Mouse (Mus musculus) liver, embryonic 13.5 days (tissue): Measurements from ENCODE around the gene Cfap69. TPM values are rescaled to one million over a fixed set of nuclear protein-coding genes. Genes with fewer than 3 reads are reported as not detected.

ENCODE experiments used
- ATAC-seq: fragments of 200-750 bp; cut with Nextera tagmentation; 2 replicates; pipeline ENCODE4 v1.8.0; 2017; ENCODE audit warnings: low read depth, mild to moderate bottlenecking, moderate number of reproducible peaks, moderate library complexity
- DNase-seq: peaks from one replicate; pipeline ENCODE4 v3.0.0; 2022
- H3K27ac ChIP-seq: fragments of 300-500 bp; sonication (generic); 2 replicates; pipeline ENCODE4 v1.5.1; 2015; ENCODE audit warnings: moderate library complexity, mild to moderate bottlenecking, inconsistent platforms
- H3K27me3 ChIP-seq: fragments of 300-500 bp; sonication (generic); 2 replicates; pipeline ENCODE4 v1.6.1; 2015; ENCODE audit warnings: mild to moderate bottlenecking, inconsistent platforms
- H3K36me3 ChIP-seq: fragments of 300-500 bp; sonication (generic); 2 replicates; pipeline ENCODE4 v1.6.1; 2015; ENCODE audit warnings: mild to moderate bottlenecking, inconsistent platforms
- H3K4me1 ChIP-seq: fragments of 300-500 bp; sonication (generic); replicated peaks from 2 replicates; pipeline ENCODE4 v1.6.1; 2015; ENCODE audit warnings: inconsistent platforms
- H3K4me2 ChIP-seq: fragments of 300-500 bp; sonication (generic); 2 replicates; pipeline ENCODE4 v1.6.1; 2015; ENCODE audit warnings: inconsistent platforms, mild to moderate bottlenecking, moderate library complexity
- H3K4me3 ChIP-seq: fragments of 300-500 bp; sonication (generic); replicated peaks from 2 replicates; pipeline ENCODE4 v1.5.1; 2015; ENCODE audit warnings: mild to moderate bottlenecking, inconsistent platforms
- H3K9ac ChIP-seq: fragments of 300-500 bp; sonication (generic); 2 replicates; pipeline ENCODE4 v1.6.1; 2015; ENCODE audit warnings: mild to moderate bottlenecking, inconsistent platforms
- H3K9me3 ChIP-seq: fragments of 300-500 bp; sonication (generic); replicated peaks from 2 replicates; pipeline ENCODE4 v1.6.1; 2016; ENCODE audit warnings: inconsistent platforms
- WGBS: fragments of 180-500 bp; shearing (Covaris S2); methylation state at CpG from one replicate; pipeline ENCODE4 v1.1.7; 2015; ENCODE audit not compliant: insufficient replicate concordance; 5-methylcytosine and 5-hydroxymethylcytosine counted together
- polyA plus RNA-seq: library from polyadenylated mRNA; unstranded; fragments of >200 nt; fragmentation: Nextera tagmentation; extraction: Ambion mirVana; gene quantifications from 2 replicates; pipeline ENCODE4 v1.2.1, GENCODE M21; 2015

Cfap69 gene
- polyA plus RNA-seq, result 0.21 and 0.53 TPM in 2 replicates

DNA sequence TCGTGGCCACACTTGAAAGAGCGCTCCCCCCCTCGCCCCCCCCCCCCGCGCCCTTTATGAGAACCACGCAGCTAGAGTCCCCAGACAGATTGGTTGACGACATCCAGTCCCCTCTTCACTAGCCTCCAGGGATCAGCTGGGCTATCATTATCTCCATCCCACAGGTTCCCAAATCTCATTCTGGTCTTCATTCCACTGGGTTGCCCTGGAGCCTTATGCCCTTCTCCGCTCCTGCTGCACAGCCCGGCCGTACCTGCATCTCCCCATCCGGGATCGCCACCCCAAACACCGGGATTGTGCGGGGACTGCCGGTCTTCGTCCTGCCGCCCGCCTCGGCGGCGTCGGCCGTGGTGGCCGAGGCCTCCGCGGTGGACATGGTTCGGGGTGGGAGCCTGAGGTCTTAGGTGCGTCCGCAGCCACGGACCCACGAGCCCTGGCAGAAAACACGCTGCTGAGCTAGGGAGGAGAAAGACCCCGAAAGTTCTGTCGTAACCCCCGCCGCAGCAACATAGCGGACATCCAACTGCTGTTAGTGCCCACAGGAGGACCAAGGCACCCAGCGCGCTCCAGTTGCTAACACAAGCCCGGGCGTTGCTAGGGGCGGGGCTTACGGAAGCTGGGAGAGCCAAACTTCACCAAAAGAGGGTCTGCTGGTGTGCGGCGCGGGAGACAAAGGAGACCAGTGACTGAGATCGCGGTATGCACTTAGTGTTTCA is at the start of gene Cfap69:
Gene Cfap69, minus strand, starts transcription at position 585 of the 716 bp plus-strand sequence.
- peak; percentile 13 for DNase-seq
- peak within 1 kb of the TSS; percentile 29; the same call in 1 of the 2 replicates for H3K9ac ChIP-seq
- H3K27me3 ChIP-seq, result peaks cover 13% of the 10 kb centered on the region
- H3K27ac ChIP-seq, result no peak within 1 kb of the TSS
- H3K4me3 ChIP-seq, result peak within 1 kb of the TSS; percentile 55
- H3K9me3 ChIP-seq, result no peaks in the 10 kb centered on the region
- H3K36me3 ChIP-seq, result no peaks in the 10 kb centered on the region
- peak within 1 kb of the TSS; percentile 76 for H3K4me2 ChIP-seq
- under 1% methylated on average over 48 of the region's 48 CpGs for WGBS
- no peaks in the 10 kb centered on the region; the same call in 1 of the 2 replicates for H3K4me1 ChIP-seq
- peak; percentile 66 for ATAC-seq

- ATAC-seq (no peak), DNase-seq (no peak)
- Histone ChIP-seq H3K4me3 (no peak overlapping the region), H3K4me1 (no peaks in the 10 kb centered on the region), H3K27me3 (no peaks in the 10 kb centered on the region), H3K27ac (no peak overlapping the region), H3K9ac (no peak overlapping the region), H3K36me3 (no peaks in the 10 kb centered on the region), H3K4me2 (no peak overlapping the region), H3K9me3 (no peaks in the 10 kb centered on the region)
- 60% methylated on average over 4 of the region's 4 CpGs for WGBS
Measured at GRCm38 (mm10) chr5:5711032-5711431, 47.0 kb upstream of the Cfap69 start.

GRCm38 (mm10) chr5:5707341-5708278 is 43.6 kb upstream of the Cfap69 start:
- no peaks in the 10 kb centered on the region for H3K27me3 ChIP-seq
- ATAC-seq, result no peak
- no peak overlapping the region for H3K9ac ChIP-seq
- no peak for DNase-seq
- H3K27ac ChIP-seq, result no peak overlapping the region
- H3K36me3 ChIP-seq, result no peaks in the 10 kb centered on the region
- WGBS, result 57% methylated on average over 13 of the region's 13 CpGs
- no peaks in the 10 kb centered on the region for H3K9me3 ChIP-seq
- no peak overlapping the region for H3K4me3 ChIP-seq
- H3K4me1 ChIP-seq, result no peaks in the 10 kb centered on the region
- H3K4me2 ChIP-seq, result no peak overlapping the region

DNA sequence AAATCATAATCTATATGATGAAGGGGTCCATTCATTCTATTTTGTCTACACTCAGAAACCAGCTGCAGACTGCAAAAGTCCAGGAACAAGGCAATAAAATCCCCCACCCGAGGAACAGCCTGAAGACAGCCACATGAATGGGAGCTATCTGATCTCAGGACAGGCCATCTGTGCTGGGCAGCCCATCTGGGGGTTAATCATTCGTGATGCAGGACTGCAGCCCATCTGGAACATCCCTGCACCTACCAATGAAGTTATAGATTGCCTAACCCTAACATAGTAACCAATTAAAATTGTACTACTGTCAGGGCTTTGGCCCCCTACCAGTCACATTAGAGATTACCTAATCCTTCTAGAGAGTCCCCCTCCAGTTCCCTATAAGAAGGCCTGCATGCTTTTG is 41.0 kb upstream of the Cfap69 start:
- 16% methylated on average over 2 of the region's 2 CpGs for WGBS
- no peak for ATAC-seq
- H3K27ac ChIP-seq, result no peak overlapping the region

DNA sequence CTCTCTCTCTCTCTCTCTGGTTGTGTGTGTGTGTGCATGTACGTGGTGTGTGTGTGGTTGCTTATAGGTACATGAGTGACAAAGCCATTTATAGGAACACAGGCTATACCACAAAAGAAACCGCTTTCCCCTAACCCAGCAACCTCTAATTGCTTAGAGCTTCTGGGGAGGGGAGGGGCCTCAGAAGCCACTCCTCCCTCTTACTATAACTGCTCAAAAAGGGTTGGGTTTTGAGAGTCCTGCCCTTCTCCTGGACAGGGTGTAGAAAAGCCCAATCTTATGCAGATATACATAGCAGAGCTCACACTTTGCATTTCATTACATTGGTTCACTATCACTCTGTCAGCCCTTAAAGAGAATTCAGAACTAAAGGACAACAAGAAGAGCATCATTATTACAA is 36.3 kb upstream of the Cfap69 start:
- Histone ChIP-seq H3K27ac (no peak overlapping the region), H3K4me1 (no peaks in the 10 kb centered on the region), H3K9me3 (no peaks in the 10 kb centered on the region), H3K4me3 (no peak overlapping the region), H3K9ac (no peak overlapping the region), H3K36me3 (no peaks in the 10 kb centered on the region), H3K4me2 (no peak overlapping the region), H3K27me3 (no peaks in the 10 kb centered on the region)
- no peak for ATAC-seq
- no peak for DNase-seq
- WGBS, result 48% methylated on average over 2 of the region's 2 CpGs

More for the DNA sequence above, 41.0 kb upstream of the Cfap69 start:
- no peak overlapping the region for H3K4me2 ChIP-seq
- H3K4me3 ChIP-seq, result no peak overlapping the region
- no peaks in the 10 kb centered on the region for H3K9me3 ChIP-seq
- no peak for DNase-seq
- H3K36me3 ChIP-seq, result no peaks in the 10 kb centered on the region
- no peak overlapping the region for H3K9ac ChIP-seq
- no peaks in the 10 kb centered on the region for H3K27me3 ChIP-seq
- H3K4me1 ChIP-seq, result no peaks in the 10 kb centered on the region

DNA sequence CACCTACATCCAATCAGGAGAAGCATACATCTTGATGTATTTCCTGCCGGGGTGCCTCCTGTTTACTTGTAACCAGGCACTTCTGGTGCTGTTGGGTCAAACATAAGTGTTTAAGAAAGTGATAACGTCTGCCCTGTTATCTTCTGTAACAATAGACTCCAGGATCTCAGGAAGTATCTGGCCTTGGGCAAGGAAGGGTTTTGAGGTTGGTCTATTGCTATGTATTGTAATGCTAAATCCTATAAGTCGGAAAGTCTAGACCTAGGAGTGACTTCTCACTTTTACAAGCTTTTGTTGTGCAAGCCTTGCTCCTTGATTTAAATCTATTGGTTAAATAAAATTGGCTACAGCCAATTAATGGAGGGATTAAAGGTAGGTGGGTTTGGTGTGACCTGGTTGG is 34.8 kb upstream of the Cfap69 start:
- 35% methylated on average over 3 of the region's 3 CpGs for WGBS
- ATAC-seq, result no peak
- Histone ChIP-seq H3K9ac (no peak overlapping the region), H3K4me2 (no peak overlapping the region), H3K27me3 (peaks cover 12% of the 10 kb centered on the region), H3K9me3 (no peaks in the 10 kb centered on the region), H3K4me1 (no peaks in the 10 kb centered on the region), H3K27ac (no peak overlapping the region), H3K4me3 (no peak overlapping the region), H3K36me3 (no peaks in the 10 kb centered on the region)
- DNase-seq, result no peak

DNA sequence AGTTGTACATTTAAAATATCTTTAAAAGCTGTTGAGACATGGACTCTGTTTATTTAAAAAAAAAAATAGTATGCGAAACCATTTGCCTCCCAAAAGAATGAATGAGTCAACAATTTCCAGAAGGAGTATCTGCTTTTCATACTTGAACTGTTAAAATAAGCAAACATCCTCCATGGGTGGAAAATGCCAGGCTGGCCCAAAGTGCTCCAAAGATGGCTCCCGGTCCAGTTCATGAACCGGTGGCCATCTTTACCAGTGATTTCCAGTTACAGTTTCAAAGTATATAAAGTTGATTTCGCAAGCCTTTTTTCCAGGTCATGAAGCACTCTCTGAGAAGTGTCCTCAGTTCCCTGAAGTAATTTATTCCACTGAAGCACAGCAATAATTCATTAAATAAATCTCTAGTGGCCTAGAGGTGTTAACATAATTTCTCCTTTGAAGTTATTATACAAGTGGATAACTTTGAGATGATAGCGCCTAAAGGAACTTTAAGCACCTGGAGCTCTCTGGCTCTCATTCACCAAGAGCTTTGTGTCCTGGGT is 31.4 kb upstream of the Cfap69 start:
- no peak overlapping the region for H3K9ac ChIP-seq
- H3K4me2 ChIP-seq, result no peak overlapping the region
- no peaks in the 10 kb centered on the region for H3K9me3 ChIP-seq
- no peaks in the 10 kb centered on the region for H3K36me3 ChIP-seq
- 74% methylated on average over 5 of the region's 5 CpGs for WGBS
- H3K27ac ChIP-seq, result no peak overlapping the region
- ATAC-seq (no peak), DNase-seq (no peak)
- H3K27me3 ChIP-seq, result peaks cover 38% of the 10 kb centered on the region
- H3K4me1 ChIP-seq, result no peaks in the 10 kb centered on the region
- no peak overlapping the region for H3K4me3 ChIP-seq

DNA sequence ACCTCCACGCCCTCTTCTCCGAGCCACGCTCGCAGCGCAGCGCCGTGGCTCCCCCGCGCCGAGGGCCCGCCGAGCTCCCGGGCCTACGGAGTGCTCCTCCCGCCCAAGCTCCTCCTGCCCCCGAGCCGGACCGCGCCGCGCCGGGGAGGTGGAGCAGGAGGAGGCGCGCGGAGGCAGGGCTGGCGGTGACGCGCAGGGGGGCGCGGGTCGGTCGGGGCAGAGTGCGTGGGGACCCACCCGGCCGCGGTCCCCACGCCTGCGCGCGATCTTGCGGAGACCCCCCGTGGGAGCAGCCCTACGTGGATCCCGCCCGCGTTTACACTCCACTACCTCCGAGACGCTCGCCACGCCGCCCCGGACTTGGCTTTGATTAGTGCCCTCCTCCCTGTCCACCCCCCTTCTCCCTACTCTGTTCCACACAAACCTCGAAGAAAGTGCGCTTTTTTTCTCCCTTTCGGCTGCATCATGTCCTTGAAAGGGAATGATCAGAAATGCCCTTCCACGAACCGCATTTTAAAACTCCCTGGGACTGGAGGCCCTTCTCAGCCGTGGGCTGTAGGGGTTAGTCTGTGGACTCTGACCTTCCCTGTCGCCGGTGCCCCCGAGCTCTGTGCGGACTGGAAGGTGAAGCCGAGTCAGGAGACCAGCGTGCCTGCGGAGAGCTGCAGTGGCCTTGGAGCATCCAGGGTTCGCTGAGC is 30.1 kb upstream of the Cfap69 start, which contains the start of gene Steap2:
Gene Steap2, minus strand, starts transcription at position 623 of the 698 bp plus-strand sequence.
- Histone ChIP-seq H3K27ac (peak within 1 kb of the TSS; percentile 50), H3K36me3 (no peaks in the 10 kb centered on the region), H3K9me3 (no peaks in the 10 kb centered on the region), H3K4me2 (peak within 1 kb of the TSS; percentile 55), H3K4me3 (peak within 1 kb of the TSS; percentile 59), H3K4me1 (0 out of 2 replicates have a peak, but pooled peaks cover 2% of the 10 kb centered on the region), H3K9ac (peak within 1 kb of the TSS; percentile 64), H3K27me3 (peaks cover 38% of the 10 kb centered on the region)
- ATAC-seq (peak; percentile 80), DNase-seq (no peak)
- under 1% methylated on average over 63 of the region's 66 CpGs for WGBS

- DNase-seq (no peak), ATAC-seq (peak; percentile 44)
- H3K4me3 ChIP-seq, result peak overlapping the region; percentile 59
- no peaks in the 10 kb centered on the region for H3K36me3 ChIP-seq
- peak overlapping the region; percentile 55 for H3K4me2 ChIP-seq
- H3K27me3 ChIP-seq, result peaks cover 38% of the 10 kb centered on the region
- peak overlapping the region; percentile 50 for H3K27ac ChIP-seq
- H3K4me1 ChIP-seq, result 0 out of 2 replicates have a peak, but pooled peaks cover 4% of the 10 kb centered on the region
- H3K9me3 ChIP-seq, result no peaks in the 10 kb centered on the region
- H3K9ac ChIP-seq, result peak overlapping the region; percentile 64
- 3% methylated on average over 29 of the region's 29 CpGs for WGBS
Measured at GRCm38 (mm10) chr5:5693541-5693955, 29.5 kb upstream of the Cfap69 start.

- H3K9ac ChIP-seq, result no peak overlapping the region
- no peak overlapping the region for H3K4me3 ChIP-seq
- 0 out of 2 replicates have a peak, but pooled peaks cover 8% of the 10 kb centered on the region for H3K4me1 ChIP-seq
- no peak overlapping the region for H3K27ac ChIP-seq
- H3K4me2 ChIP-seq, result peak overlapping the region; percentile 55; the same call in 1 of the 2 replicates
- no peak for ATAC-seq
- H3K27me3 ChIP-seq, result peaks cover 38% of the 10 kb centered on the region
- H3K36me3 ChIP-seq, result no peaks in the 10 kb centered on the region
- no peaks in the 10 kb centered on the region for H3K9me3 ChIP-seq
- 48% methylated on average over 4 of the region's 4 CpGs for WGBS
- no peak for DNase-seq
Measured at GRCm38 (mm10) chr5:5692167-5692738, 28.2 kb upstream of the Cfap69 start.
